Mouse (Mus musculus) CH12.LX (cell line): ENCODE results near the gene Arpc5. TPM values are rescaled to one million over a fixed set of nuclear protein-coding genes. Genes with fewer than 3 reads are reported as not detected.

ENCODE experiments used
- DNase-seq: peaks from one replicate; pipeline ENCODE4 v3.0.0-alpha.2; 2013; ENCODE audit errors: extremely low read depth
- H3K27ac ChIP-seq: 2 replicates; pipeline ENCODE4 v1.5.1; 2012; ENCODE audit warnings: low read depth, mild to moderate bottlenecking, control low read depth, moderate library complexity; ENCODE audit not compliant: insufficient read depth
- H3K27me3 ChIP-seq: replicated peaks from 2 replicates; pipeline ENCODE3; 2012; ENCODE audit warnings: inconsistent platforms
- H3K36me3 ChIP-seq, 2 experiments: replicated peaks in 1 of 2; 2 replicates each; pipeline versions ENCODE3 to v1.6.1; 2012; ENCODE audit warnings: inconsistent platforms in 1 of 2, low read length in 1 of 2, mild to moderate bottlenecking in 1 of 2, mixed read lengths in 1 of 2, moderate library complexity in 1 of 2; ENCODE audit not compliant: control insufficient read depth in 1 of 2, insufficient read depth in 1 of 2
- H3K4me1 ChIP-seq, 2 experiments: 2 replicates each; pipeline ENCODE4 v1.6.1; 2012; ENCODE audit warnings: inconsistent platforms in 1 of 2, moderate library complexity in 1 of 2; ENCODE audit not compliant: insufficient read depth in 2 of 2, control insufficient read depth in 1 of 2
- H3K4me2 ChIP-seq: 2 replicates; pipeline ENCODE4 v1.6.1; 2012; ENCODE audit warnings: low read depth, mild to moderate bottlenecking, control low read depth; ENCODE audit not compliant: poor library complexity, insufficient read depth, severe bottlenecking
- H3K4me3 ChIP-seq, 3 experiments: fragments of 150-350 bp in 1 of 3; sonication (generic) in 1 of 3; replicated peaks in 1 of 3; 2 replicates each; pipeline versions ENCODE3 to v1.5.1; 2011 to 2012; ENCODE audit warnings: low read depth in 2 of 3, low read length in 2 of 3, mild to moderate bottlenecking in 2 of 3, moderate library complexity in 2 of 3, control low read depth in 1 of 3, improper control_type of control experiment in 1 of 3, inconsistent platforms in 1 of 3, mixed read lengths in 1 of 3; ENCODE audit not compliant: poor library complexity in 1 of 3
- H3K79me2 ChIP-seq: replicated peaks from 2 replicates; pipeline ENCODE4 v1.6.1; 2012; ENCODE audit warnings: mild to moderate bottlenecking, moderate library complexity; ENCODE audit not compliant: control insufficient read depth, poor library complexity, insufficient read depth, severe bottlenecking; ENCODE audit errors: extremely low read depth
- H3K9ac ChIP-seq: 2 replicates; pipeline ENCODE4 v1.6.1; 2012; ENCODE audit warnings: low read depth, mild to moderate bottlenecking, control low read depth, moderate library complexity; ENCODE audit not compliant: insufficient read depth
- H3K9me3 ChIP-seq: replicated peaks from 2 replicates; pipeline ENCODE3; 2012; ENCODE audit warnings: low read length, inconsistent platforms, mixed read lengths
- BHLHE40 ChIP-seq: IDR thresholded peaks from 2 replicates; pipeline ENCODE4 v1.6.1; 2011; ENCODE audit warnings: mild to moderate bottlenecking, low read depth, low read length, improper control_type of control experiment
- CHD2 ChIP-seq: IDR thresholded peaks from 2 replicates; pipeline ENCODE4 v1.6.1; 2011; ENCODE audit warnings: low read length, improper control_type of control experiment
- CTCF ChIP-seq, 2 experiments: IDR thresholded peaks in 1 of 2; conservative IDR thresholded peaks in 1 of 2; 2 replicates each; pipeline ENCODE4 v1.5.1; 2011 to 2012; ENCODE audit warnings: low read depth in 2 of 2, low read length in 2 of 2, improper control_type of control experiment in 1 of 2, inconsistent platforms in 1 of 2, mild to moderate bottlenecking in 1 of 2, moderate library complexity in 1 of 2
- E2F4 ChIP-seq: IDR thresholded peaks from 2 replicates; pipeline ENCODE4 v1.6.1; 2011; ENCODE audit warnings: low read depth, low read length, improper control_type of control experiment; ENCODE audit not compliant: insufficient replicate concordance
- ELF1 ChIP-seq: IDR thresholded peaks from 2 replicates; pipeline ENCODE4 v1.6.1; 2014; ENCODE audit warnings: low read depth, mild to moderate bottlenecking, inconsistent platforms, low read length, improper control_type of control experiment
- EP300 ChIP-seq: IDR thresholded peaks from 2 replicates; pipeline ENCODE4 v1.6.1; 2011; ENCODE audit warnings: low read length, improper control_type of control experiment
- ETS1 ChIP-seq: conservative IDR thresholded peaks from 2 replicates; pipeline ENCODE4 v1.6.1; 2012; ENCODE audit warnings: low read depth, mild to moderate bottlenecking, inconsistent platforms, low read length, improper control_type of control experiment, moderate library complexity
- GABPA ChIP-seq: IDR thresholded peaks from 2 replicates; pipeline ENCODE4 v1.6.1; 2012; ENCODE audit warnings: low read depth, low read length, improper control_type of control experiment, inconsistent platforms; ENCODE audit not compliant: insufficient replicate concordance
- HCFC1 ChIP-seq: IDR thresholded peaks from 2 replicates; pipeline ENCODE4 v1.6.1; 2012; ENCODE audit warnings: low read depth, mild to moderate bottlenecking, inconsistent platforms, low read length, improper control_type of control experiment
- IRF4 ChIP-seq: IDR thresholded peaks from 2 replicates; pipeline ENCODE4 v1.6.1; 2014; ENCODE audit warnings: low read depth, mild to moderate bottlenecking, inconsistent platforms, low read length, improper control_type of control experiment
- JUND ChIP-seq: conservative IDR thresholded peaks from 2 replicates; pipeline ENCODE4 v1.6.1; 2011; ENCODE audit warnings: low read depth, low read length, improper control_type of control experiment
- KAT2A ChIP-seq: IDR thresholded peaks from 2 replicates; pipeline ENCODE4 v1.6.1; 2012; ENCODE audit warnings: low read length, improper control_type of control experiment, inconsistent platforms; ENCODE audit not compliant: insufficient replicate concordance
- MEF2A ChIP-seq: IDR thresholded peaks from 2 replicates; pipeline ENCODE4 v1.6.1; 2014; ENCODE audit warnings: low read depth, mild to moderate bottlenecking, inconsistent platforms, low read length, improper control_type of control experiment, borderline replicate concordance
- MXI1 ChIP-seq: IDR thresholded peaks from 2 replicates; pipeline ENCODE4 v1.6.1; 2011; ENCODE audit warnings: mild to moderate bottlenecking, low read depth, low read length, improper control_type of control experiment
- POLR2AphosphoS2 ChIP-seq: IDR thresholded peaks from 2 replicates; pipeline ENCODE4 v1.6.1; 2011; ENCODE audit warnings: low read depth, low read length, improper control_type of control experiment
- RAD21 ChIP-seq: IDR thresholded peaks from 2 replicates; pipeline ENCODE4 v1.6.1; 2011; ENCODE audit warnings: low read depth, mild to moderate bottlenecking, low read length, improper control_type of control experiment, moderate library complexity
- RCOR1 ChIP-seq: conservative IDR thresholded peaks from 2 replicates; pipeline ENCODE4 v1.6.1; 2012; ENCODE audit warnings: low read depth, mild to moderate bottlenecking, inconsistent platforms, low read length, improper control_type of control experiment
- SIN3A ChIP-seq: IDR thresholded peaks from 2 replicates; pipeline ENCODE4 v1.6.1; 2012; ENCODE audit warnings: low read length, improper control_type of control experiment, inconsistent platforms
- SMC3 ChIP-seq: IDR thresholded peaks from 2 replicates; pipeline ENCODE4 v1.6.1; 2011; ENCODE audit warnings: low read depth, low read length, improper control_type of control experiment
- TBP ChIP-seq: conservative IDR thresholded peaks from 2 replicates; pipeline ENCODE4 v1.6.1; 2011; ENCODE audit warnings: low read depth, low read length, improper control_type of control experiment
- TCF12 ChIP-seq: IDR thresholded peaks from 2 replicates; pipeline ENCODE4 v1.6.1; 2014; ENCODE audit warnings: low read depth, mild to moderate bottlenecking, inconsistent platforms, low read length, improper control_type of control experiment
- UBTF ChIP-seq: IDR thresholded peaks from 2 replicates; pipeline ENCODE4 v1.6.1; 2012; ENCODE audit warnings: low read depth, mild to moderate bottlenecking, inconsistent platforms, low read length, improper control_type of control experiment, moderate library complexity
- USF1 ChIP-seq: IDR thresholded peaks from 2 replicates; pipeline ENCODE4 v1.6.1; 2014; ENCODE audit warnings: low read depth, mild to moderate bottlenecking, inconsistent platforms, low read length, improper control_type of control experiment
- ZC3H11A ChIP-seq: IDR thresholded peaks from 2 replicates; pipeline ENCODE4 v1.6.1; 2012; ENCODE audit warnings: low read depth, mild to moderate bottlenecking, inconsistent platforms, low read length, improper control_type of control experiment
- ZKSCAN1 ChIP-seq: IDR thresholded peaks from 2 replicates; pipeline ENCODE4 v1.6.1; 2012; ENCODE audit warnings: low read depth, inconsistent platforms, low read length, improper control_type of control experiment, borderline replicate concordance
- ZMIZ1 ChIP-seq: IDR thresholded peaks from 2 replicates; pipeline ENCODE4 v1.6.1; 2012; ENCODE audit warnings: low read depth, mild to moderate bottlenecking, inconsistent platforms, low read length, improper control_type of control experiment
- ZNF384 ChIP-seq: IDR thresholded peaks from 2 replicates; pipeline ENCODE4 v1.6.1; 2012; ENCODE audit warnings: low read depth, low read length, improper control_type of control experiment, inconsistent platforms
- dilution Hi-C: fragments of 300-500 bp; cut with MboI; formaldehyde crosslinking; loops from 2 replicates; pipeline ENCODE4 v1.14.3; 2020; ENCODE audit warnings: low sequenced_read_pairs; ENCODE audit not compliant: extremely low pct_unique_long_range_greater_than_20kb, extremely low pct_ligation_motif_present
- in situ Hi-C: fragments of 300-500 bp; cut with MboI; formaldehyde crosslinking; loops from 3 replicates; pipeline ENCODE4 v1.14.3; 2019; ENCODE audit warnings: low sequenced_read_pairs, low pct_ligation_motif_present, low pct_unique_long_range_greater_than_20kb, mixed read lengths
- polyA plus RNA-seq: library from polyadenylated mRNA; unstranded; fragments of >175 nt; gene quantifications from 2 replicates; pipeline ENCODE4 v1.2.1, GENCODE M21; 2012; ENCODE audit warnings: low read depth; ENCODE audit not compliant: insufficient read length
- total RNA-seq, 2 experiments: library from RNA; depleted of rRNA; stranded (reverse); fragments of 300-350 nt in 1 of 2; fragments of >200 nt in 1 of 2; gene quantifications; 2 replicates each; pipeline ENCODE4 v1.2.3; 2012 to 2014

Arpc5 gene
- total and polyA plus RNA-seq, 3 experiments: 125 to 399 (median 232) TPM

DNA sequence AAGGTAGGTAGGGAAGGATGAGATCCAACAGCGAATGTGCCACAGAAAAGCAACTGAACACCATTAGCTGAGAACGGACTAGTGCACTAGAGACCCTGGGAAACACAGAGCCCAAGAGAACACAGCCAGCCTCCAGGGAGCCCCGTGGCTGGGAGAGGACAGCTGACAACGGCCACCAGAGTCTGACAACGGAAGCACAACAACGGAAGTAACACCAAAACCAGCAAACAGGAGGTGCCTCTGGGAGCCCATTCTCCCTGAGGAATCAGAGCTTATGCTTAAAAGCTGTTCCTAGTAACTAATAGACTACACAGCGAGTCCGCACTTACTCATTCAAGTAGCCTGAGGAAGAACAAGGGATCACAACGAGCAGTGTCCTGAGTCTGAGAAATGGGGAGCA, 17.1 kb upstream of the Arpc5 start:
- H3K4me1 ChIP-seq: peaks cover 3 to 14% of the 10 kb centered on the region in 2 experiments; a peak in 3 of 4 replicates
- H3K9me3 ChIP-seq: no peaks in the 10 kb centered on the region
- H3K36me3 ChIP-seq: no peaks in the 10 kb centered on the region
- H3K27me3 ChIP-seq: no peaks in the 10 kb centered on the region
- TF ChIP-seq POLR2AphosphoS2 (no peak), ZKSCAN1 (no peak), ZMIZ1 (no peak), HCFC1 (no peak), SIN3A (no peak), GABPA (no peak), USF1 (no peak), ELF1 (no peak), EP300 (no peak), RAD21 (no peak), JUND (no peak), IRF4 (no peak), E2F4 (no peak), CHD2 (no peak), RCOR1 (no peak), UBTF (no peak), CTCF (conservative IDR thresholded peaks at IDR 0.05 in 1 of 2, IDR thresholded peaks at IDR 0.05 in 1 of 2; ENCODE audit: low read depth in 2 of 2, low read length in 2 of 2) (no peak), BHLHE40 (no peak), MEF2A (no peak)
- TF ChIP-seq, all 38 proteins: peak for 0
- dilution Hi-C loops (no loop called here), in situ Hi-C loops (loop anchor here (10.0 kb wide), 1 partner anchor 224 kb away; no protein-coding TSS in a partner anchor)
- Histone ChIP-seq H3K27ac (no peak overlapping the region), H3K4me3 (no peak overlapping the region), H3K4me2 (no peak overlapping the region), H3K79me2 (no peaks in the 10 kb centered on the region), H3K9ac (no peak overlapping the region)
- no peak for DNase-seq

GRCm38 (mm10) chr1:152750312-152750965, 15.9 kb upstream of the Arpc5 start, which contains the start of gene Apobec4:
Apobec4 (plus strand) TSS chr1:152750551.
- no peaks in the 10 kb centered on the region for H3K27me3 ChIP-seq
- dilution Hi-C loops (no loop called here), in situ Hi-C loops (no loop called here)
- no peak within 1 kb of the TSS for H3K9ac ChIP-seq
- H3K36me3 ChIP-seq: no peaks in the 10 kb centered on the region
- H3K27ac ChIP-seq: no peak within 1 kb of the TSS
- TF ChIP-seq BHLHE40 (no peak), ETS1 (no peak), ELF1 (no peak), RCOR1 (no peak), ZC3H11A (no peak), ZNF384 (no peak), IRF4 (no peak), TCF12 (no peak), KAT2A (no peak), GABPA (no peak), TBP (no peak), POLR2AphosphoS2 (no peak), MXI1 (no peak), SMC3 (no peak)
- DNase-seq: no peak
- no peak within 1 kb of the TSS for H3K4me2 ChIP-seq
- no peaks in the 10 kb centered on the region for H3K9me3 ChIP-seq
- H3K4me3 ChIP-seq: no peak within 1 kb of the TSS
- no peaks in the 10 kb centered on the region for H3K79me2 ChIP-seq
- peaks cover 3 to 14% of the 10 kb centered on the region in 2 experiments; a peak in 3 of 4 replicates for H3K4me1 ChIP-seq
